Mouse (Mus musculus) mature B cell (primary cell): ENCODE measurements around the gene Ubiad1.

ENCODE experiments used
- in situ Hi-C: fragments of 300-500 bp; cut with MboI; formaldehyde crosslinking; loops from 2 replicates; pipeline ENCODE4 v1.14.3; 2019

Ubiad1 gene

DNA sequence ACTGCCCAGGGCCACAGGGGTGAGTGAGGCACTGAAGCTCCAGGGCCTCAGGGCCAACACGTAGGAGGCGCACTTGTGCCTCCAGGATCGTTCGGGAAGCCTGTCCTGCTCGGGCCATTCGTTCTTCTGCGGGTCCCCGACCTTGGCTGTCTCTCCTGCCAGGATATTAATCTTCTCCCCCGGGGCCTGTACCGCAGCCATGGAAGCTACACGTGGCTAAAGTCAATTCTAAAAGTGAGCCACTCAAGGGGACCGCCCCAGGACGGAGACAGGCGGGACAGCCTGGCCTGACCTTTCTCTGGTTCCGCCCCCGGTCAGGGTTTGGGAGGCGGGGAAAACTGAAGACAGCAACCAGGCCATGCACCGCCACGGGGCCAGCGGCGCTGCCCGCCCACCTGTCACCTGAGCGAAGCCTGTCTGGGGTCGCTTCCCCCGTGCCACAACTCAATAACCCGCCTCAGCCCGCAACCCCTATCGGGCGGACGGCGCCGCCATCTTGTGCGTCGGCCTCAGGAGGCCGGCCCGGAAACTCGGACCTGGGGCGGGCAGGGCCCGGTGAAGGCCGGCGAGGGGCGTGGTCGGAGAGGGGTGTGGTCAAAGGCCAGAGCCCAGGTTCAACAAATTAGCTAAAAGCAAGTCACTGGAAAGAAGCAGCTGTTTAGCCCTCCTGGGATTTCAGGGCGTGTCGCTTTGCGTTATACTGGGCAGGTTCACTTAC lies at the start of gene Ubiad1:
Gene Ubiad1, minus strand, starts transcription at position 522 of the 718 bp plus-strand sequence.
- in situ Hi-C loops: loop anchor here (25.0 kb wide), 1 partner anchor 282 kb away; the partner anchor contains the start of genes Fbxo2, Fbxo44 and Fbxo6

DNA sequence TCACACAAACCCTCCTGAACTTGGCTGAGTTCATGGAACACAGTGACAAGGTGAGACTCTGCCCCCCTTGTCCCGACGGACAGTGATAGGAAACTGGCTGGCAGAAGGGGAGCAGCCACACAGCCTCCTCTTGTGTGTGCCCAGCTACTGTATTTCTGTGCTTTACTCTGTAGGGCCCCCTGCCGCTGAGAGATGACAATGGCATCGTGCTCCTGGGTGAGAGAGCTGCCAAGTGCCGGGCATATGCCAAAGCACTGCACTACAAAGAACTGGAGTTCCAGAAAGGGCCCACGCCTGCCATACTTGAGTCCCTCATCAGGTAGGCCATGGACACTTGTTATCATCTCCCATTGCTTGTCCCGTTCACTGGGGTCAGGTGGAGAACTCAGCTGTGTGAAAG lies 46.9 kb upstream of the Ubiad1 start:
- in situ Hi-C loops: no loop called here

DNA sequence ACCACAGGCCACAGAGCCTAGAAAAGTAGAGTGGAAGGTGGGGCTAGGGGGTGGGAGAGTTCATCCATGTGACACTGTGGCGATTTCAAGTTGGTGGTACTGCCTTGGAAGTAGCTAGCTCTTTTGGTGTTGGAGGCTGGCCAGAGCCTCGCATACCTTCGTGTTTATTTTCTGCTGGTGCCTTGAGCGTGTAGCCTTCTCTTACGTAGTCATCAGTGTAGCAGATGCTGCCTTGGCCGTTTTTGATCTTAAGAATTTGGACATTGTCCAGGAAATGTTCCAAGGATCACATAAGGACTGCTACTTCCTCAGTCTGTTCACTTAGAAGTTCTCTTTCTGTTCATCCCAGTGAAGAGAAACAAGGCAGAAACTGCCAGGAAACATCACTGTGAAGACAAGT lies 45.9 kb upstream of the Ubiad1 start:
- in situ Hi-C loops: no loop called here

DNA sequence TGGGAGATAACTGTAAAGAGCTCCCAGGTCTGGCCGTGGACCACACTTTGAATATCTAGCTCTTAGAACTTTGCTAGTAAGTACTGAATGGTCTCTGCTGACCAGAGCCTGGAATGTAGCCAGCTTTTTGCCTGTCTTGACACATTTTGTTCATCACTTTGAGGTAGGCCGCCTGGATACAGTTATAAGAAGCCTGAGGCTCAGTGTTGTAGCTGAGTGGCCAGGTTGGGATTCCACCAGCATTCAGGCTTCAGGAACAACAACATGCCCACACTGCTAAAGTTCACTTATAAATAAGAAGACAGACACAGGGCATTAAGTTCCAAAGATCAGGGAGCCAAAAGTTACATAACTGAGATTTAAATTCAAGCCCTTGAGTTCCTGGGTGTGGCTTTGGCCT lies 43.3 kb upstream of the Ubiad1 start:
- in situ Hi-C loops: no loop called here

DNA sequence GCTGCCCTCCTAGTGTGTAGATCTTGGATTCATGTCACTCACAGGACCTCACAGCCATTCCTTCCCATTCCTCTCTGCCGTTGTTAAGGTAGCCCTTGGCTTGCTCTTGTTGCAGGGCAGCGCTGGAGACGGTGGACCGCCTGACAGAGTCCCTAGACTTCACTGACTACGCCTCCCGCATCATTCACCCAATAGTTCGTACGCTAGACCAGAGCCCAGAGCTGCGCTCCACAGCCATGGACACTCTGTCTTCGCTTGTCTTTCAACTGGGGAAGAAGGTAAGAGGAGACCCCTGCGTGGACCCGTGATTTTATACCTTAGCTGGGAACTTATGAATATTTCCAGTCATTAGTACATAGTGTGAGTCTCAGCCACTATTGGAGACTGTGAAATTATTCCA lies 39.9 kb upstream of the Ubiad1 start:
- in situ Hi-C loops: no loop called here

DNA sequence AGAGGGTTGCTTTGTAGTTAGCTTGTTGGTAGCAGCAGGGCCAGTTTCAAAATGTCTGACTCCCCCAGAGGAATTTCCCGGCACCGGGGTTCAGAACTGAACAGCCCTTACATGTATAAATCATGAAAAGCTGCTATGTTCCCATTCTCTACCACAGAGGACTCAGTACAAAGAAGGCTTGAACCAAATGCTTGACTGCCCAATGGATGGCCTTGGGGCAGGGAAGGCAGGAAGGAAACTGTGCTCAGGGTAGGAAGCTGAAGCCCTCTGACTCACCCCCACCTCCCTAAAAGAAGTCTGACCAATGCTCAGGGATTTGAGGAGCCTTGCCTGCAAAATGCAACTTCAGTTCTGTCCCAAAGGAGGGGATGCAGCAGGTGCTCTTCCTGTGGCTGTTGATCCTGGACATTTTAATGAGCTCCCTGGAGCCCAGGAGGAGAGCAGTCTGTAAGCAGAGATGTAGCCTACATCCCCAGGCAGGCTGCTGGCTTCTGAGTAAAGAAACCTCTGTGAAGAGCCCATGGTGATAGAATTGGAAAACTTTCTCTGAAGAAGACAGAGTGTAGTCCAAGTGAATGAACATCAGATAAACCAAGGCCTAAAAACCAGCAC lies 37.1 kb upstream of the Ubiad1 start:
- in situ Hi-C loops: no loop called here

DNA sequence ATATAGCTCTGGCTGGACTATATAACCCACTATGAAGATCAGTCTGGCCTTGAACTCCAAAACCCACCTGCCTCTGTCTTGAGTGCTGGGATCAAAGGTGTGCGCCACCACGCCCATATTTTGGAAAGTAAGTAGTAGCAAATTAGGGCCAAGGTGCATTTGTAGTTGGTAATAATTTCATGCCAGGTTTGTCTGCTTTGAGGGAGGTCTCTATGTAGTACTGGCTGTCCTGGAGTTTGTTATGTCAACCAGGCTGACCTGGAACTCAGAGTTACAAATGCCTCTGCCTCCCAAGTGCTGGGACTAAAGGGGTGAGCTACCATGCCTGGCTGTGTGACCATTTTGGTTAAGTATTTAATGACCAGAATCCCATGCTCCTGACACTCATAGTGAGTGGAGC lies 35.7 kb upstream of the Ubiad1 start:
- in situ Hi-C loops: no loop called here

DNA sequence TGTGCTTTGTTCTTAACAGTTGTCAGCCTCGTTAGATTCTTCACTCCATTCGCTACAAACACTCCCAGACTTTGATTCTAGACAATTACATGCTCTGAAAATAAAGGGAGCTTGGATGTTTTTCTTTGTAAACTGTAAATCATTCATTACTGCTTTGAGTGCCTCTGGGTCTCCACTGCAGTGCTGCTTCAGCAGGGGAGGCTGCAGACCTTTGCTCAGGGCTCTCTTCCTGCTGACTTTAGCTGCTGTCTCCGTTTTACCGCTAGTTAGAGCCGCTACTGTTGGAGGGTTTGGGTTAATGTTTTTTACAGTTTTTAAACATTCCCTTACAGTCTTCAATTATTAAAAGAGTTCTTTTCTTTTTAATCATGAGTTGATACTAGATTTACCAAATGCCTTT lies 28.9 kb upstream of the Ubiad1 start:
- in situ Hi-C loops: no loop called here

DNA sequence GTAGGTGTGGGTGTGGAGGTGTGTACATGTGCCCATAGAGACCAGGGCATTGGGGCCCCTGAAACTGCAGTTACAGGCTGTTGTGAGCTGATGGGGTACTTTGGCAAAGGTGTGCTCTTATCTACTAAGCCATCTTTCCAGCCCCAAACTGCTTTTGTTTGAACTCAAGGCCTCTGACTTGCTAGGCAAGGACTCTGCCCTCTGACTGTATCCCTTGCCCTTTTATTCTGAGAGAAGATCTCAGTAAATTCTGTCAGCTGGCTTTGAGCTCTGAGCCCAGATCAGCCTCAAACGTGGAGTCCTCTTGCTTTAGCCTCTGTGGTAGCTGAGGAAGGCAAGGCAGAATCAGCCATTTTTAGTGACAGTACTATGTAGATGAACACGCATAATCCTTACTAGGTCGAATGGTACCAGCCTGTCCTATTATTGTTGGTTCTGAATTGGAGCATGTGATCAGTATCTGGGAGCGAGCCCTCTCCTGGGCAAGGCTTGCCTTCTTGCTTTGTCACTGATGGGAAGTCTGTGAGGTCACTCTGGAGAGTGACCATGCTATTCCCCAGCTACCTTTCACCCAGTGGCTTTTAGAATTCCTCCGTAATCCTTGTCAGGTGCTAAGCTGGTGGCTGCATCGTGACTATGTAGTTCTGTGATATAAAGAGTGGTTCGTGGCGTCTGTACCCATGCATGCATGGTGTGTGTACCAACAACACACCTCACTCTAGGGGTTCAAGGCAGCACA lies 28.0 kb upstream of the Ubiad1 start:
- in situ Hi-C loops: no loop called here

DNA sequence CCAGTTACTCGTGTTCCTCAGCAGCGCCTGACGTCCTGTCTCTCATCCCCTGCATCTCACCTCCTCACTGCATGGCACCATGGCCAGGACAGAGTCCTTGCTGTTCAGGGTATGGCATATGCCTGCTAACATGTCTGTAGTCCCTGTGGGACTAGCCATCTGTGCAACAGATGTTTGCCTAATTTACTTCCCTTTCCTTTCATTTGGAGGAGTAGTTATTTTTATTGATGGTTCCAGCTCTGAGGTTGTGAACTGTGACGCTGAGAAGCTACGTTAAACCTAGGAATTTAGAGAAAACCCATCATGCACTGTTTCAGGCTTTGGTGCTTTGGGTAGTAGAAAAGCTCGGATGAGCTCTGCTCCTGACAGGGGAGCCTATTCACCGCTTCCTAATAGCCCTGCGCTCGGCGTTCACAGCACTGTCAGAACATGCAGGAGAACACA lies 26.8 kb upstream of the Ubiad1 start:
- in situ Hi-C loops: no loop called here

DNA sequence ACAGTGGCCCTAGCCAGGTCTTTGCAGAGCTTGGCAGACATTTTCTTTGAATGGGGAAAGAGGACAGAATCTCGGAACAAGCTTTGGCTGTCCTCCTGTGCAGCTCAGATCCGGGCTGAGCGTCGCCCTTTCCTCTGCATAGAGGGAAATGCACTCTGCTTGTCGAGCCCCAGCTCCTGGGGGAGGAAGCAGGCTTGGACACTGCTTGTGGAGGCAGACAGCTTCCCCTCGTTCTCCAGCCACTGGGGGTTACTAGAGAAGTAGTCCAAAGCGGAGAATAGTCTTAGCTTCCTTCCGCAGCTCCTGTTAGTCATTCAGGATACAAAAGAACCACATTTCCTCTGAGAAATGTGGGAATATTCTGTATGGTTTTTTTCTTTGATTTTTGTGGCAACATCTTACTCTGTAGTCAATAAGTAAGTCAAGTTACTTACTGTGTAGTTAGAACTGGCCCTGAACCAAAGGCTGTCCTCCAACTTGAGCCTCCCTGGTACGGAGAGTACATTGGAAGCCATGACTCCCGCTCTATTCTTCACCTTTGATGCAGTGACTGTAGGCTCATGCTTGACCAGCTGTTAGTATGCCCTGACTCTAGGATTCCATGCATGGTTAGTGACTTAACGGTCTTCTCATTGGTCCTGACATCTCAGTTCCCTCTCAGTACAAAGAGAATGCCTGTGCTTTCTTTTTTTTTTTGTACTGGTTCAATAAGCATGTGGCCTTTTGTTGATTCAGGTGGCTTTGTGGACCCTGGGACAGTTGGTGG lies 25.1 kb upstream of the Ubiad1 start:
- in situ Hi-C loops: no loop called here

DNA sequence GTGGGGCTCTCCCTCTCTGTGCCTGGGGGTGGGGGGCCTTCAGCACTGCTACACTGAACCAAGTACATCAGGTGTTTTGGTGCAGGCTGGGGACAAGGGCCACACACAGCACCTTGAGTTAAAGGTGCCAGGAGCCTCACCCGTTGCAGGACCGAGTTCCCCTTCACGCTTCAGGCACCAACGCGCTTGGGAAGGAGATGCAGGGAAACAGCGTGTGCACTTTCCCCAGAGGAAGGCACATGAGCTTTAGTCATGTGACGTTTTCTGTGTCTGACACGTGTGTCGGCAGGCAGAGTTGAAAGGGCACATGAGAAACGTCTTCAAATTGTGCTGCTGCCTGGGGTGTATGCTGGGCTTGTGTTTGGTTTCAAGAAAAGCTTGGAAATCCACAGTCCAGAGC lies 23.8 kb upstream of the Ubiad1 start:
- in situ Hi-C loops: no loop called here

DNA sequence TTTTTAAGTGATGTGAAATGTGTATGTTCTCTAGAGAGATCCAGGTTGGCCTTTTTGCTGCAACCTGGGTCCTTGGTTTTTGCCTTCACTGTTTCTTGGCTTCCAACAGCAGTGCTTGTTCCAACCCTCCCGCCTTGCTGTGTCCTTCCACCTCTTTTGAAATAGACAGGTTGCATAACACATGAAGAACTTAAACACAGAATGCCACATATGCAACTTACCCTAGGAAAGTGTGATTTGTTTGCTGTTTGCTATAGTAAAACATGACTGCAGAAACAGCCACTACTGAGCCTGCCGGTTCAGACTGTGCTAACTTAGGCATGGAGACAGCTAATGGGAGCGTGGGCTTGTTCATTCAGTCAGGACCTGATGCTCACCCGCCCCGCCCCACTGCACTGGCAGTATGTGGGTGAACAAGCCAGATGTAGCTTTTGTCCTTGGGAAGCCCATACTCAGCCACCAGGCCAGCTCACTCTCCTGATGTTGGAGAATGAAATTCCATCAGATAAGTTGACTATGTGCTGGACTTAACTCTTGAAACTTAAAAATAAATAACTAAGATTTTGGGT lies 22.0 kb upstream of the Ubiad1 start:
- in situ Hi-C loops: no loop called here

DNA sequence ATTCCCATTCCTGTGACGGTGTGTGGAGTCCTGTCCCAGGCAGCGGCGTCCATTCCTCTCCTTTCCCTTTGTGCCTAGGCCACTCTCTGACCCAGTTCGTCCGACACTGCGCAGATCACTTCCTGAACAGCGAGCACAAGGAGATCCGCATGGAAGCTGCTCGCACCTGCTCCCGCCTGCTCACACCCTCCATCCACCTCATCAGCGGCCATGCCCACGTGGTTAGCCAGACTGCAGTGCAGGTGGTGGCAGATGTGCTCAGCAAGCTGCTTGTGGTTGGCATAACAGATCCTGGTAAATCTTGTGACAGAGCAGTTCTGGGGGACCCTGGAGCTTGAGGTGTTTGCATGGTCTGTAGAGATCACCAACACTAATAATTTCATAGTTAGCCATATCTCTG lies 20.3 kb upstream of the Ubiad1 start:
- in situ Hi-C loops: no loop called here

DNA sequence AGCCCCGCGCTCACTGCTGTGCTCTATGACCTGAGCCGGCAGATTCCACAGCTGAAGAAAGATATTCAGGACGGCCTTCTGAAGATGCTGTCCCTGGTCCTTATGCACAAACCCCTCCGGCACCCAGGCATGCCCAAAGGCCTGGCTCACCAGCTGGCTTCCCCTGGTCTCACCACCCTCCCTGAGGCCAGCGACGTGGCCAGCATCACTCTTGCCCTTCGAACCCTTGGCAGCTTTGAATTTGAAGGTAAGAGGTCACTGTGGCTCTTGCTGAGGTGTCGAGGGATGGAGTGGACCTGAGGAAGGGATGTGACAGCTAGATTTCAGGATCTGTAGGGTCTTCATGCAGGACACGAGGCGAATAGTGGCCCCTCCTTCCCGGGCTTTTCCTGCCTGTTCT lies 19.7 kb upstream of the Ubiad1 start:
- in situ Hi-C loops: no loop called here

DNA sequence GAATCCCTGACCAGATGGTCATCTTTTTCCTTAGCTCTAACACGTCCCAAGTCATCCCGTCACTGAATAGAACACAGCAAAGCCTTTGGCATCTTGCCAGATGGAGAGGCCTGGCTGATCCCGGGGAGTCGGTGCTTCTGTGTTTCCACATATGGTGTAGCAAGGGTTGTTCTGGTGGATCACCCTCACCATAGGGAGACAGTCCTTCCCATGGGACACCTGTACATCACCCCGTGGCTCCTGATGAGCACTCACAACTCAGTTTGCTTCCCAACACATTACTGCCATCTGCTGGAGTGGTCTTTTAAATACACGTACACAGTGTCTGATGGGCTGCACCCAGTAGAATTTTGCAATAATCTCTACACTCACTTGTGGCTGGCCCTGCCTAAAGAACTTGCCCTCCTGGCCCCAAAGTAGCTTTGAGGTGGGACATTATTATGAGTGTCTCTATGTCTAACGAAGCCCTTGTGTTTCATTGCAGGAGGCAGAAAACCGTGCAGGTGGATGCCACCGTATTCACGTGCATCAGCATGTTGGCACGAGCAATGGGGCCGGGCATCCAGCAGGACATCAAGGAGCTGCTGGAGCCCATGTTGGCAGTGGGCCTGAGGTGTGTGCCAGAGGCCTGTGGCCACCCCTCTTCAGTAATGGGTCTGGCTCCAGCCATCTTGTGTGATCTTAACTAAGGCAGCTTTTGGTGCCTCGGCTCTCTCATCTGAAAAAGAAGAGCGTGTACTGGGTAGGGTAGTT lies 18.8 kb upstream of the Ubiad1 start:
- in situ Hi-C loops: no loop called here

DNA sequence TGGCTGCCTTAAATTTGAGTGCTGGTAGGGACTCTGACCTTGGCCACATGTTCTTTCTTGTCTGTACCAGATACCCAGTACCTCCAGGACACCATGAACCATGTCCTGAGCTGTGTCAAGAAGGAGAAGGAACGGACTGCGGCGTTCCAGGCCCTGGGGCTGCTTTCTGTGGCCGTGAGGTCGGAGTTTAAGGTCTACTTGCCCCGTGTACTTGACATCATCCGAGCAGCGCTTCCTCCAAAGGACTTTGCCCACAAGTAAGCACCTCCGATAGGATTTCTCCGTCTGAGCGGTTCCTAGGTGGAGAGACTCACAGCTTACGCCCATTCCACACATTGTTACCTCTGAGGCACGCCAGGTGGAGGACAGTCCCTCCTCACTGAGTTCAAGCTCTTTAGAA lies 18.1 kb upstream of the Ubiad1 start:
- in situ Hi-C loops: no loop called here

DNA sequence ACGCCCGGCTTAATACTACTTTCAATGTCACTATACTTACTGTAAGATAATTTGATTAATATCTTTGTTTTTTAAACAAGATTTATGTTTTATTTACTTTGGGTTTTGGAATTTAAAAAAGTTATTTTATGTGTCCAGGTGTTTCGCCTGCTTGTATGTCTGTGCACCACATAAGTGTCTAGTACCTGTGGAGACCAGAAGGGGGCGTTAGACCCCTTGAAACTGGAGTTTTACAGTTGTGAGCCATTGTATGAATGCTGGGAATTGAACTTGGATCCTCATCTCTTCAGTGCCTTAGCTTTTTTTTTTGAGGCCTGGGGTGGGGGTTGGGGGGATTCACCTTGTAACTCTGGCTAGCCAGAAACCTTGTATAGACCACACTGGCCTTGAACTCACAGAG lies 17.2 kb upstream of the Ubiad1 start:
- in situ Hi-C loops: no loop called here

DNA sequence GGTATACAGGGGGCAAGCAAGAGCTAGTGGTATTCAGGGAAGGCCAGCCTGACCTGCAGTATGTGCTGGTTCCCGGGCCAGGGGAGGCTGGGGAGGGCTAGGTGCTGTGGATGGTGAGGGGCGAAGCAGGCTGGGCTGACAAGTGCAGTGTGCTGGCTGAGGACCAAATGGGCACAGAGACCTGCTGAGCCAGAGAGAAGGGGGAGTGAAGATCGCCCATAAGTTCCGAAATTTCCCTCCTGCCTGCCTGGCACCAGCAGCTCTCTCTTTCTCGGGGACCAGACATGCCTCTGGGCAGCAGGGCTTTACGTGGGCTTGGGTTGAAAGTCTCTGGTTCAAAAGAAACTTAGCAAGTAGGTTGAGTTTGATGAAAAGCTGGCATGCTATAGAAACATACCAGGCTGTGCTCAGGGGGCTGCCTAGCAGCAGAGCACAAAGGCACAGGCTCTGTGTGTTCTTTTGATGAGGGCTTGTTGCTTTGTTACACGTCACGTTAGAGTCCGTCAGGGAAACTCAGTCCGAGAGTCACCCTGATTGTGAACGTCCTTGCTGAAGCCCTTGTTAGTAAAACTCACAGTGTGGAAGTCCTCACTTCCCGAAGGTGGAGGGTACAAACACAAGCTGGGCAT lies 16.2 kb upstream of the Ubiad1 start:
- in situ Hi-C loops: no loop called here

DNA sequence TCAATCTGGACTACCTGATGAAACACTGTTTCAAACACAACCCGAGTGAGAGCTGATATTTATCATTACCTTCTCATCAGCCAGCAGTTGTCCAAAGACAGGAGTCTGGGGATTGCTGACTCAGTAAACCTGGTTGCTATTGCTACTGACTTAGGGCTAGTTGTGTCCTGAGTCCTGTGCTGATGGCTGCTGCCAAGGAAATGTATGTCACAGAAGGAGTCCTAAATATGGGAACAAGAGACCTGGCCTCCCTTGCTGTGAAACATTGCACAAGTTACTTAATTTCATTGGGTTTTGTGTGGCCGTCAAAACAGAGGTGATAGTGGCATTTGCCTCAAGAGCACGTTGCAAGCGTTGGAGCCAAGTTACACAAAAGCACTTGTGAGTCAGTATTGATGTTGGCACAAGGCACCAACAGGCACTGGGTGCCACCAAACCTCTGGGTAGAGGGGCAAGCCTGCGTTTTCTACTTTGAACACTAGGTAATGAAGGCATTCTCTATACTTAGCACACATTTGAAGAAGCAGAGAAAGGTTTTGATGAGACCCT lies 11.0 kb upstream of the Ubiad1 start:
- in situ Hi-C loops: no loop called here
